Mouse (Mus musculus) lung, adult 18-20 months (tissue): ENCODE measurements at regions not wholly inside any gene's neighbourhood (a gene's known extent, or its start where the extent isn't known, plus 50 kb on each side); places are given as distances from the start of the nearest gene placed in this dataset.

Source experiments
- DNase-seq, 2 experiments: peaks; one replicate each; pipeline ENCODE4 v3.0.0; 2022; ENCODE audit warnings: mixed read lengths in 2 of 2

GRCm38 (mm10) chr8:87270525-87271187 lies 201.8 kb downstream of the Cbln1 start:
- DNase-seq, result no peak

DNA sequence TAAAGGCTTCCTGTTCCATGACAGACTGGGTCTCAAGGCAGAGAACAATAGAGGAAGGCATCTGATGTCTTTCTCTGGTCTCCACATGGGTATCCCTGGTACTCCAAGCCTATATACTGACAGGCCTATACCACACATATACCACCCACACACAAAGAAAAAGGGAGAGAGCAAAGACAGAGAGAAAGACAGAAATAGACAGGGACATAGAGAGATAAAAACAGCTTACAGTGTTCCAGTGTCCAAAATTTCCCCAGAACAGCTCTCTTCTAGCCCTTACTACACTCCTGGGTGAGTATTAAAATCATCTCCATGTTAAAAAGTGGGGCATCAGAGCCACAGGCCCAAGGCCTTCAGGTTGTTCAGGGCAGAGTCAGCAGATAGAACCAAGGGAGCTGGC lies 204.2 kb downstream of the Cbln1 start:
- no peak for DNase-seq

DNA sequence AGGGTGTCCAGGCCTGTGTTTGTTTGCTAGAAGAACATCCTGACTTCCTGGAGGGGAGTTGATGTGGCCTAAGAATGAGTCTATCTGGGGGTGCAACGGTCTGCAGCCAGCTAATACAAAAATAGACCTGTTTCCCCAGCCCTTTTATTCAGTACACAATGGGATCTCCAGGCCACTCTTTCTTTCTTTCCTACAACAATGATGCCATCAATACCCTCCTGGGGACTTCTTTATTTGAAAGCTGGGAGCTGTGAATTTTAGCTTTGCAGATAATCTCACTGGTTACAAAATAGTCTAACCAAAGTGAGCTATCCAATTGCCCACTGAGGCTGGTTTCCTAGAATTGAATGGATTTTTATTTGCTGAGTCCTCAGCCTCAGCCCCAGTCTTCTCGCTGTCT lies 207.4 kb downstream of the Cbln1 start:
- DNase-seq, result no peak

DNA sequence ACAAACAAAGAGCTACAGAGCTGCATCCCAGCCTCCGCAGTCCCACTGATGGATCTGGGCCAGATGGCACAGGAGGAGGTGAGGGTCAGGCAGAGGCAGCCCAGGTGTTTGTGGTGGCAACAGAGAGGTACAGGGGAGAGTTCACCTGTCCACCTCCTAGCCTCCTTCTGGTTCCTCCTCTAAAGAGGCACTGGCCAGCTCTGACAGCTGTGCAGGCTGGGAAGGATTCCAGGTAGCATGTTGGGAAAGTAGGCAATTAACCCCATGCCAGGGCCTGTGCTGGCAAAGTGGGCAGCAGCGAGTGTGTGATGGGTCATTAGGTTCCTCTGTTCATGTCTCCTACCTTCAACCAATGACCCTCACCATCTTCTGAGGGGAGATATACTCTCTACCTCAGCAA lies 212.1 kb downstream of the Cbln1 start:
- DNase-seq, result no peak

DNA sequence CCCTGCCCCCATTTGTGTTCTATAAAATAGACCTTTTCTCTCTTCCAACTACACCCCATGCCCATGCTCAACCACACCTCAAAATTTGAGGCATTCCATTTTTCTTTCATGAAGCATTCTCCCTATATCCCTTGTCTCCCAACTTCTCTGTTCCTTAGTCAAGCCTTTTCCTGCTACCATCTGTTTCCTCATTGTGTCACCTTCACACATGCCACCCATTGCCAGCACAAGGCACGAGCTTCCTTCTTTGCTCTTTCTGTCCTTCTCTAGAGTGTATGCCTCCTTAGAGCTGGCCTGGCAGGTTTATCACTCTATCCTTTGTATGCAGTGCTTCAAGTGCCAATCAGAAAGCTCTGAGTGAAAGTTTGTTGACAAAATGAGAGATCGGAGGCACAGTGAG lies 229.7 kb downstream of the Cbln1 start:
- DNase-seq, result no peak

GRCm38 (mm10) chr8:87237181-87237580 lies 235.2 kb downstream of the Cbln1 start:
- no peak for DNase-seq

DNA sequence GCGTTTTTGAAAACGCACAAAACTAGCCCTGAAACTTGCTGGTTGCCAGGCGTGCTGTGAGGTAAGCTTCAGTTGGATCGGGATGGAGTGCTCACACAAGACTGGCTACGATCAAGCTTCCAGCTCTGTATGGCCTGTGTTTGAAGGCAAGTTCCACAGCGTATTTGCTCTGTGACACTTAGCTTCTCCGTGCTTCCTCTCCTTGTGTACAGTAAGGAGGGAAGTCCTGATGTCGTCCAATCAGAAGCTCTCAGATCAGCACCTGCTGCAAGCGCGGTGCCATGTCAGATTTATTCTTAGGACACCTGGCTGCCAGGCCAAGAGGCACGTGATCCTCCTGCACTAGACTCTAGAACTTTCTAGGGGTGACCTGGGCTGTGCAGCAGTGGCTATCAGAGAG lies 236.0 kb downstream of the Cbln1 start:
- DNase-seq, result no peak

DNA sequence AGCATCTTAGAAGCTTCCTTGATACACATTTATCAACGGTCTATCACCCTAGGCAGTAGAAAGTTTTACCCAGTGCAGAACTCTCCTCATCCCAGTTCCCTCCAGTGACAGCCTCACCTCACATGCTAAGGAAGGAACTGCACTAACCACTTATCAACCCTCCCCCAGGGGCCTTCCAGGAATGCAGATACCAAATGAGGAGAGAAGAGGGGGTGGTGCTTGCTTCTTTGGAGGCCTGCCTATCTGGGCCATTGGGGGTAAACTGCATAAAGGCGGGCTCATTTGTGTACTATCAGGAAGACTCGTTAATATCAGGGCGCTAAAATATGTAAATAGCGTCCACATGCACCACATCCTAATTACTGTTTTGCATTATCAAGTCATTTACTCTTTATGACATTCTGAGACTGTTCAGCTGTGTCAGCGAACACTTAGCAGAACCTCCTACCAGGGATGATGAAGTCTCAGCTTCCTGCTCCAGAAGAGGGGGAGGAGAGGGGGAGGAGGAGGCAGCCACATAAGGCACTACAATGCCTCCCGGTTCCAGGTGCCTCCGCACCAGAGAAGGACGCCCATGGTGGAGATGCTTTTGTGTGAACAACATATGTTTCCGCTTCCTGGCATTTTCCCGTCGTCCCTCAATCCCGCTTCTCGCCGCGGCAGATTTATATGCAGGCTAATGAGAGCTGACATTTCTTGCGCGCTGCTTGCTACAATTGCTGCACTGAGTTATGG lies 236.9 kb downstream of the Cbln1 start:
- no peak for DNase-seq

DNA sequence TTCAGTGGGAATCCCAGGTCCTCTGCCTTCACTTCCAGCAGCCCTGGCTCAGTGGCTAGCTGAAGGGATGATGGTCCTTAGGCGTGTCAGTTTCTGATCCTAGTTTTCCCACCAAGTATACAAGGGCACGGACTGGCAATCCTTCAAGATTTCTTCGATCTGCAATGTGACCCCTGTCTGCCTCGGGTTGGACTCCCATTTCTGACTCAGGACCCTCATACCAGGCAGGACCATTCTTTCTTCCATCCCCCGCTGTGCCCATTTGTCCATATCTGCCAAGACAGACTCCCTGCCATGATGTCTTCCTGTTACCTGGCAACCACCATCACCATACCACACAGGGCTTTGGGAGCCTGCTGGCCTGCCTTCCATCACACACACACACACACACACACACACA lies 238.1 kb downstream of the Cbln1 start:
- DNase-seq, result no peak

DNA sequence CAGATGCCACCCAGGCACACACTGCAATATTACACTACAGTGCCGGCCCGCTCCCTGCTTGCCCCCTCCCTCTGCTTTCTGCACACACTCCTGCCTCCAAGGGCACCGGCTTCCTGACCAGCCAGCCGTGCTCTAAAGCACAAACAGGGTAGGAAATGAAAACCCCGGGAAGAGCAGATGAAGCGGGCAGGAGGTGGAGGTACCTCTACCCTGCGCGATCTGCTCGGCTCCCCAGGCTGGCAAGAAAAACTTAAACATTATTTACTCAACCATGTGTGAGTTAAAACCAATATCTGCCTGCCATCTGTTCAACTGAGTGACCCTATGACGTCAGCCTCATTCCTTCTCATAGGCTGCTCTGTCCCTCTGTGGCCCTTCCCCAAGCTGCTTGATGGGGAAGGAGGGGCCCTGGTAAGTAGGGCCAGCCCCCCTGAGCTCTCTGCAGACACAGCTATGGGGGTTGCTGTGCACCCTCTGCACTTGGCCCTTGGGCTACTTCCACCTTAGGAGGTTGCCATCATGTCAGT lies 238.5 kb downstream of the Cbln1 start:
- DNase-seq, result no peak

GRCm38 (mm10) chr8:87231762-87232161 lies 240.6 kb downstream of the Cbln1 start:
- no peak for DNase-seq

- DNase-seq, result no peak
These were observed 242.3 kb downstream of the Cbln1 start for GRCm38 (mm10) chr8:87230096-87230495.

- no peak for DNase-seq
These were observed 243.2 kb downstream of the Cbln1 start for GRCm38 (mm10) chr8:87229182-87229581.

DNA sequence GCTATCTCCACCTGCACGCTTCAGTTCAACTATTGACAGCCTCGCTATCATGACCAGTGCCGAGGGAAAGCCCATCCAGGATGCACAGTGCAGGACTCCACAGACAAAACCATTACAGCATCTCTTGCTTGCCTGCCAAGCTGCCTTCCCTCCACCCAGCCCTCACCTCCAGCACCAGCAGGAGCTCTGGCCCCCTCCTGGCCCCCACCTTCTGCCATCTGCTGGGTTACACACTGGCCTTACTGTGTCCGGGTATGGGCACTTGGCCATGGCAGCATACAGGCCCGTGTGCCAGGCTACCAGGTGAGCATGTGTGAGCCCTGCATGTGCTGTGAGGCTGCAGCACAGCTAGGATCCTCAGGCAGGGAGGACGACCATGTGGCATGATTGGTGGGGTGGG lies 243.6 kb downstream of the Cbln1 start:
- no peak for DNase-seq

DNA sequence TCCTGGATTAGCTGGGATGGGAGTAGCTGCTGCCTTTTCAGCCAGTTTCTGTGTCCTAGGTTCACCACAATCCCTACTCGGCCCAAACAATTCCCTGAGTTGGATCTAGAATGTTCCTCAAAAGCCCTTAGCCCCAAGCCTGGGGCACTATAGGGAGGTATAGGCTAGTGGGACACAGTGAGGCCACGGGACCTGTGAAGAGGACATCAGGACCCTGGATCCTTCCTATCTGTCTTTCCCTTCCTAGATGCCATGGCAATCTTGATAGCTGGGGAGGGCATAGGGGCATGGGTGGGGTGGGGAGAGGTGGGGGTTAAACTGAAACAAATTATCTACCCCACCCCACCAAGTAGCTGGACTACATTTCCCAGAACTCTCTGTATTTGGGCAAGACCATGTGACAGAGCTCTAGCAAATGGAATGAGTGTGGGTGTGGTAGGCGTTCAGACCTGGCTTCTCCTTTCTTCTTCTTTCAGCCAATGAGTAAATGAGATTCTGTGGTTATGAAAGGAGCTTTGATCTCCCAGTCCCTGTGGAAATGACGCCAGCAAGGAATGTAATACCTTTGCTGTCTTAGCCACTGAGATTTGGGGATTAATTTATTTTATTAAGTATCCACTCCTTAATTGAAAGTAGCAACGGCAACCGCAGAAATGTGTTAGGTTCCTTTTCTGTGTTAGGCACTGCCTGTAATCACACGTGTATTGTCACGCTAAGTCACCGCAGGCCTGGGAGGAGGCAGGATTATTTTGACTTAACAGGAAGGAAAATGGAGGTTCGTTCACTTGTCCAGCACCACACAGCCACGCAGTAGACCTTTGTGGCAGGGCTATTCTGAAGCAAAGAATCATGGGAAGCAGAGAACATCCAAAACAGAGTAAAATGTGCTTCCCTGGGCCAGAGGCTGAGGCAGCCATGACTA lies 246.6 kb downstream of the Cbln1 start:
- DNase-seq, result no peak

GRCm38 (mm10) chr8:87220581-87220980 lies 251.8 kb downstream of the Cbln1 start:
- no peak for DNase-seq

DNA sequence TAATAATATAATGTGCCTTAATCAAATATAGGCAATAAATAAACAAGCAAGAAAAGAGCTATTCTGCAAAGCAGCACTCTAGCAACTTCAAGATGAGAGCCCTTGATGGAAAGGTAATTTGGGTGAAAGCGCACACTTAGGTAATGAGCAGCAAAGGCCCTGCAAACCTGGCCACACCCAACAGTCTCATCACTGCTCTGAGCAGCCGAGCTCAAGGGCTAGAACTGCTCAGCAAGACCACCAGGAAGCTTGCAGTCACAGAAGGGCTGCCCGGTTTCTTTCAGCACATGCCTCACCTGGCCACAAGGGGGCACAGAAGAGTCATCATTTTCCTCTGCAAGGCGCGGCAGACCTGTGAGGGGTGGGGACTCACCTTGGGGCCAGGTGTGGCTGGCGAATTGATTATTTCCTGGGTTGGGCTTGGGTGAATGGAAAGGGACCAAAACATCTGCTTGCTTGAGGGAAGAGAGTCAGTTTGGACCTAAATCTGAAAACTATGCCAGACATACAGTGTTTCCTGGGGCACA lies 253.4 kb downstream of the Cbln1 start:
- DNase-seq, result peak; percentile 5 to 17

- DNase-seq, result no peak
These were observed 257.4 kb downstream of the Cbln1 start for GRCm38 (mm10) chr8:87214962-87215361.

- no peak for DNase-seq
These were observed 261.9 kb downstream of the Cbln1 start for GRCm38 (mm10) chr8:87210546-87210945.

DNA sequence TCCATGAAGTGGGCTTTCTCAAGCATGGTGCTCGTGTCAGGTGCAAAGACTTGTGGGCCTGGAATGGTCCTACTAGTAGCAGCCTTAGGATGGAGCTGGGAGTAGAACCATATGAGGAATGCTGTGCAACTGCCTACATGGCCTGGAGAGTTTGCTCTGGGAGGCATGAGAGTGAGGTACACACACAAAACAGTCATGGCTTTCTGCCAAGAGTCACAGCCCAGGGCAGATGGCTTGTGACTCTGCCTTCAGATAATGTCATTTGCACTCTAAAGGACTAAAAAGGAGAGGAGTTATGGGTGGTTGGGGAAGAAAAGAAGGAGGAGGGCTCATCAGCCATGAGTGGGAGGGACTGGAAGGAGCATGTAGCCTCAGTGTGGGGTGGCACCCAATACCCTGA lies 263.1 kb downstream of the Cbln1 start:
- DNase-seq, result no peak

DNA sequence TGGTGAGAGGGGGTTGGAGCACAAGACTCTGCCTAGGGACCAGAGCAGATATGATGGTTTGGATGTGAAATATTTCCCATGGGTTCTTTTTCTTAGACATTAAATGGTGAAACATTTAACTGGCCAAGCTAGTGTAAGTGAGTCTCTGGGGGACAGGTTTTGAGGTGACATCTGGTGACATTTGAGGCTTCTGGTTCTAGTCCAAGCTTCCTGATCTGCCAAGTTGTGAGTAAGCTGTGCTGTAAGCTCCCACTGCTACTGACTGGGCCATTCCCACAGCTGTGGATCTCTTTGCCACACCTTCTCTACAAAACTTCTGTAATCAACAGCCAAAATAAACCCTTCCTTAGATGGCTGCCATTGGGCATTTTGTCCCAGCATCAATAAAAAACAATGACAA lies 264.4 kb downstream of the Cbln1 start:
- no peak for DNase-seq

DNA sequence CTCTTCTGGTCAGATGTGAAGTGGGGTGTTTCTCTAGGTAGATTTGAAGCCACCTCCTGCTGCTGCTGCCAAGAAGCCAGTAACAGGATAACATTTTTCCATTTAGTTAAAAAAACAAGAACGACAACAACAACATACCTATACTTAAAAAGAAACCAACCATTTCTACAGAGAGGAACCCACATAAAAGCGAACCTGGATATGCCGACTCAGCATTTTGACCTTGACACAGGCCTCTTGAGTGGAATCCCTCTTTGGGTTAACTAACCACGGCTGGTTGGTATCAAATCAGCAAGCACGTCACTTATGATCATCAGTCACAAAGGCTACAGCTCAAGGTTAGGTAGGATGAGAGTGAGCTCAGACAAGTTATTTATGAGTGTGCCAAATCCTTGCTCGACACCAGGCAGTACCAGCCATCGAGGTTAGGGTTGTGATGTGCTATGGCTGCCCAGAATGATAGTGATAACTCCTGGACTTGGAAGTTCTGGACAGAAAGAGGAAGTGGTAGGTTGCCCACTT lies 269.7 kb downstream of the Cbln1 start:
- no peak for DNase-seq
